ENCODE assay signal across 8 mouse cellular contexts in the genomic region with DNA sequence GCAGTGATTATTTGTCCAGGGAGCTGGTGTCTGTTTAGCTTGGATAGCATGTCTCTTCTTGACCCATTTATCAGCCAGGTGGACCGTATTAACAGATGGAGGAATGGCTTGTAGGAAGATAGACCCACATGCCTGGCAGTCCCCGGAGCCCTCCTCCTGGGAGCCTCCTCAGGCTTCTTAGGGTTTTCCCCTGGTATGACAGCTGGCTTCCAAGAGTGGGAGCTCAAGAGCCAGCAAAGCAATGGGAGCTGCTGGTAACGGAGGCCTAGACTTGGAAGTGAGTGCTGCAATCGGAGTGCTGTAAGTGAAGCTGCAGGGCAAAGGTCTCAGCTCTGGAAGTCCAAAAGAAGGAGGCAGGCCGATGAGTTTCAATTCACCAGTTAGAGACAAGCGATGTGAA. TPM values are rescaled to one million over a fixed set of nuclear protein-coding genes. Genes with fewer than 3 reads are reported as not detected.
DNase-seq lines count a peak whose midpoint lies in the region; ATAC-seq and TF ChIP-seq lines count a peak whose summit lies in the region.
"Had no signal": no experiment of that assay in that cellular context is flagged by ENCODE, and none has a peak within 500 bp of the region (broad histone marks: within the 10 kb centered on the region; RNA-seq: fewer than 3 reads in every experiment).

No protein-coding gene starts in this region.

- no peaks in the 10 kb centered on the region for H3K36me3 ChIP-seq in lung, postnatal 0 days (ENCODE audit: insufficient read depth, low read length)
- H3K36me3 ChIP-seq in intestine, embryonic 16.5 days (ENCODE audit: control insufficient read depth, insufficient read depth, low read length), result no peaks in the 10 kb centered on the region
- H3K36me3 ChIP-seq: heart, embryonic 15.5 days had no signal

- no peak for TF ChIP-seq EP300 in lung, postnatal 0 days (IDR thresholded peaks at IDR 0.05)

- H3K4me1 ChIP-seq in lung, postnatal 0 days (ENCODE audit: insufficient read depth, low read depth, low read length), result no peaks in the 10 kb centered on the region
- no peaks in the 10 kb centered on the region for H3K4me1 ChIP-seq in intestine, embryonic 16.5 days (ENCODE audit: control insufficient read depth, insufficient read depth, low read length)
- H3K4me1 ChIP-seq: heart, embryonic 15.5 days had no signal

- no peak overlapping the region for H3K4me2 ChIP-seq in lung, postnatal 0 days (replicated peaks; ENCODE audit: low read depth, low read length)
- H3K4me2 ChIP-seq in intestine, embryonic 16.5 days (ENCODE audit: low read depth, low read length), result no peak overlapping the region
- H3K4me2 ChIP-seq: heart, embryonic 15.5 days had no signal

- DNase-seq in lung, postnatal 0 days (ENCODE audit: low spot score), result peak; percentile 11
- no peak for DNase-seq in lung, postnatal 10 days
- peak; percentile 72 to 81 for DNase-seq in cerebellum, postnatal 14 days
- DNase-seq in kidney, postnatal 10 days, result peak; percentile 32
- DNase-seq in right cerebral cortex, postnatal 10 days (ENCODE audit: low spot score in 2 of 2), result peak; percentile 44 to 46

- TF ChIP-seq CTCF in lung, postnatal 0 days (IDR thresholded peaks at IDR 0.05), result no peak; the same call in 1 of the 2 replicates

- no peaks in the 10 kb centered on the region for H3K27me3 ChIP-seq in lung, postnatal 0 days (replicated peaks; ENCODE audit: insufficient read depth, low read length)
- no peaks in the 10 kb centered on the region for H3K27me3 ChIP-seq in intestine, embryonic 16.5 days (replicated peaks; ENCODE audit: control insufficient read depth, insufficient read depth, low read length)
- H3K27me3 ChIP-seq: heart, embryonic 15.5 days had no signal

- no peak overlapping the region for H3K27ac ChIP-seq in lung, postnatal 0 days (ENCODE audit: low read length)
- no peak overlapping the region for H3K27ac ChIP-seq in intestine, embryonic 16.5 days (ENCODE audit: low read length)
- H3K27ac ChIP-seq: heart, embryonic 15.5 days had no signal

- H3K9ac ChIP-seq in lung, postnatal 0 days (replicated peaks; ENCODE audit: low read depth), result no peak overlapping the region
- H3K9ac ChIP-seq in intestine, embryonic 16.5 days (ENCODE audit: low read depth, low read length), result no peak overlapping the region
- H3K9ac ChIP-seq: heart, embryonic 15.5 days had no signal

- H3K4me3 ChIP-seq in lung, postnatal 0 days (ENCODE audit: low read depth, low read length), result no peak overlapping the region
- no peak overlapping the region for H3K4me3 ChIP-seq in intestine, embryonic 16.5 days (ENCODE audit: low read length)
- H3K4me3 ChIP-seq: heart, embryonic 15.5 days had no signal

- ATAC-seq in lung, postnatal 0 days, result no peak
- ATAC-seq in erythroblast, adult 5-6 weeks (replicated peaks; ENCODE audit: low FRiP score, poor library complexity, severe bottlenecking), result no peak
- ATAC-seq in intestine, embryonic 16.5 days, result no peak; the same call in 1 of the 2 replicates

- 43% methylated on average over 6 of the region's 6 CpGs for WGBS in lung, postnatal 0 days
- 47% methylated on average over 6 of the region's 6 CpGs for WGBS in intestine, embryonic 16.5 days

- H3K9me3 ChIP-seq in lung, postnatal 0 days (ENCODE audit: low read length), result no peaks in the 10 kb centered on the region
- H3K9me3 ChIP-seq in intestine, embryonic 16.5 days (ENCODE audit: control insufficient read depth, low read length), result no peaks in the 10 kb centered on the region
- H3K9me3 ChIP-seq: heart, embryonic 15.5 days had no signal

RNA-seq across cellular contexts. Expression of gene Ddx18, which starts 37.3 kb away (rescaled TPM):
- polyA plus RNA-seq in lung, postnatal 0 days (2015; fragmentation: Nextera tagmentation; extraction: Ambion mirVana), result 30.4 and 31.7 TPM in 2 replicates
- total RNA-seq in erythroblast, adult 5-6 weeks (2015; ENCODE audit: low replicate concordance), result 20.9 and 27.2 TPM in 2 replicates
- 3.2 and 9.7 TPM in 2 replicates for total RNA-seq in erythroblast, adult 5-6 weeks (2017; ENCODE audit: low replicate concordance)
- polyA plus RNA-seq in intestine, embryonic 16.5 days (2015; fragmentation: Nextera tagmentation; extraction: Ambion mirVana), result 43.5 and 55.9 TPM in 2 replicates
